Mouse (Mus musculus) MEL (cell line): ENCODE results near the gene Acss3.

Experiments
- CHD1 ChIP-seq: IDR thresholded peaks from 2 replicates; pipeline ENCODE4 v1.6.1; 2012; ENCODE audit warnings: low read depth, mild to moderate bottlenecking, inconsistent platforms, low read length, improper control_type of control experiment
- CTCF ChIP-seq, 3 experiments: IDR thresholded peaks in 2 of 3; conservative IDR thresholded peaks in 1 of 3; 2 replicates each; pipeline ENCODE4 v1.5.1; 2011 to 2012; ENCODE audit warnings: low read length in 3 of 3, low read depth in 2 of 3, mild to moderate bottlenecking in 2 of 3, improper control_type of control experiment in 1 of 3, inconsistent platforms in 1 of 3, mixed read lengths in 1 of 3, moderate library complexity in 1 of 3; ENCODE audit not compliant: control insufficient read depth in 1 of 3, insufficient read depth in 1 of 3, poor library complexity in 1 of 3, severe bottlenecking in 1 of 3
- EP300 ChIP-seq, 2 experiments: IDR thresholded peaks; 2 replicates each; pipeline ENCODE4 v1.6.1; 2011; ENCODE audit warnings: improper control_type of control experiment in 2 of 2, low read length in 2 of 2, low read depth in 1 of 2, mild to moderate bottlenecking in 1 of 2
- GATA1 ChIP-seq: IDR thresholded peaks from 2 replicates; pipeline ENCODE4 v1.6.1; 2011; ENCODE audit warnings: low read depth, low read length, improper control_type of control experiment
- HCFC1 ChIP-seq: IDR thresholded peaks from 2 replicates; pipeline ENCODE4 v1.6.1; 2012; ENCODE audit warnings: low read depth, mild to moderate bottlenecking, inconsistent platforms, low read length, improper control_type of control experiment, moderate library complexity
- KAT2A ChIP-seq: conservative IDR thresholded peaks from 2 replicates; pipeline ENCODE4 v1.6.1; 2012; ENCODE audit warnings: low read depth, low read length, improper control_type of control experiment, inconsistent platforms
- MEF2A ChIP-seq: IDR thresholded peaks from 2 replicates; pipeline ENCODE4 v1.6.1; 2014; ENCODE audit warnings: low read depth, mild to moderate bottlenecking, inconsistent platforms, low read length, improper control_type of control experiment; ENCODE audit not compliant: poor library complexity, insufficient replicate concordance, severe bottlenecking; ENCODE audit errors: extremely low read depth
- POLR2A ChIP-seq, 2 experiments: IDR thresholded peaks; 2 replicates each; pipeline ENCODE4 v1.6.1; 2011 to 2012; ENCODE audit warnings: low read length in 2 of 2, mild to moderate bottlenecking in 2 of 2, control low read depth in 1 of 2, improper control_type of control experiment in 1 of 2, low read depth in 1 of 2, moderate library complexity in 1 of 2; ENCODE audit not compliant: control insufficient read depth in 1 of 2, insufficient read depth in 1 of 2, poor library complexity in 1 of 2
- POLR2AphosphoS2 ChIP-seq: IDR thresholded peaks from 2 replicates; pipeline ENCODE4 v1.6.1; 2011; ENCODE audit warnings: low read length, improper control_type of control experiment
- USF2 ChIP-seq, 2 experiments: IDR thresholded peaks; 2 replicates each; pipeline ENCODE4 v1.6.1; 2011 to 2012; ENCODE audit warnings: improper control_type of control experiment in 2 of 2, low read length in 2 of 2, borderline replicate concordance in 1 of 2, inconsistent platforms in 1 of 2, low read depth in 1 of 2, mild to moderate bottlenecking in 1 of 2; ENCODE audit not compliant: insufficient read depth in 1 of 2

GRCm38 (mm10) chr10:107021118-107021517, 102.3 kb downstream of the Acss3 start:
- TF ChIP-seq EP300 (IDR thresholded peaks at IDR 0.05; ENCODE audit: low read depth in 1 of 2, low read length in 2 of 2) (no peak), CTCF (IDR thresholded peaks at IDR 0.05 in 2 of 3, conservative IDR thresholded peaks at IDR 0.05 in 1 of 3; ENCODE audit: control insufficient read depth in 1 of 3, insufficient read depth in 1 of 3, low read depth in 2 of 3, low read length in 3 of 3, poor library complexity in 1 of 3, severe bottlenecking in 1 of 3) (no peak), CHD1 (no peak), HCFC1 (no peak), KAT2A (no peak), MEF2A (no peak), POLR2A (IDR thresholded peaks at IDR 0.05; ENCODE audit: control insufficient read depth in 1 of 2, insufficient read depth in 1 of 2, low read depth in 1 of 2, low read length in 2 of 2, poor library complexity in 1 of 2) (no peak), GATA1 (no peak), POLR2AphosphoS2 (no peak), USF2 (IDR thresholded peaks at IDR 0.05; ENCODE audit: borderline replicate concordance in 1 of 2, insufficient read depth in 1 of 2, low read depth in 1 of 2, low read length in 2 of 2) (no peak)
